Comparison of ENCODE assay signal across 8 mouse cellular contexts in the genomic region with DNA sequence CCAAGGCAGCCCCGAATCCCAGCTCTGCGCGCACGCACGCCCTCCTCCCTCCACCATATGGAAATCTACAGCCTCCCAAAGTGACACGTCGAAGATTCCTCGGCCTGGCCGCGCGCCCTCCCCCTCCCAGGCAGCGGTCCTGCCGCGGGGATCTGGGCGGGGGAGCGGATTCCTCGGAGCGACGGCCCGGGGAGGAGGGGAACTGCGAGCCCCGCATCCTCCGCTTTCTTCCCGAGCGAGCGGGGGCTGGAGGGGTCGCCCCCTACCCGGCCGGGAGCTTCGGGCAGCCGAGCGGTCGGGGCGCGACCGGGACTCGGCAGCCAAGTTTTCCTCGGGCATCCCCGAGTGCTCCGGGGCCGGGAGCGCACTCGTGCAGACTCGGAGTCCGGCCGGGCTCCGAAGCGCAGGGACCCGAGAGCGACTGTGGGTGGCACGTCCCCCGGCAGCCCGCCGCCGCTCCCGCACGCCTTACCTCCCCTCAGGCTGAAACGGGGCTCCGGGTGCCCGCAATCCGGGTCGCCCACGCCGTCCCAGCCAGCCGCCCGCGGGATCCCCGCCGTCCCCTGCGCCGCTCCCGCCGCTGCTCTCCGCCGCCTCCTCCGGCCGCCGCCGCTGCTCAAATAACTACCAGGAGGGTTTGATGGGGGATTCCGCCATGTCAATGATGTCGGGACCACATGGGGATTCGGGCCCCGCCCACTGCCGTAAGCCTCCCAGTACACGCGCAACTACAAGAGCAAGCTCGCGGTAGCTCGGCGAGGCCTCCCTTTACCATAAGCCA. TPM values are rescaled to one million over a fixed set of nuclear protein-coding genes. Genes with fewer than 3 reads are reported as not detected.
A peak's percentile ranks its signal among the peaks of the same experiment; 100 is the strongest.
DNase-seq lines count a peak whose midpoint lies in the region; ATAC-seq lines count a peak whose summit lies in the region.

Fndc3b (minus strand) TSS at position 660 of the 781 bp plus-strand sequence.

- DNase-seq in gastrocnemius, postnatal 14 days, result peak; percentile 94
- peak; percentile 81 for DNase-seq in induced T-regulatory cell, adult 2 months (ENCODE audit: low read depth)
- peak; percentile 76 to 95 for DNase-seq in left cerebral cortex, adult 9 months (ENCODE audit: low spot score in 2 of 2)
- peak; percentile 95 to 97 for DNase-seq in right cerebral cortex, adult 2 months (ENCODE audit: low spot score in 2 of 2)
- DNase-seq in urinary bladder, postnatal 10 days (ENCODE audit: low spot score), result peak; percentile 75

- peaks cover 65% of the 10 kb centered on the region for H3K27me3 ChIP-seq in megakaryocyte, embryonic 14.5 days (replicated peaks)

- H3K36me3 ChIP-seq in megakaryocyte, embryonic 14.5 days (replicated peaks; ENCODE audit: low read length), result no peaks in the 10 kb centered on the region

- ATAC-seq in activated CD4-positive, CD25-positive, alpha-beta regulatory T cell, adult 4 months, result peak; percentile 93
- peak; percentile 98 for ATAC-seq in common myeloid progenitor, adult 5-6 weeks (replicated peaks; ENCODE audit: low read depth, poor library complexity, severe bottlenecking)

- peaks cover 14% of the 10 kb centered on the region for H3K4me1 ChIP-seq in megakaryocyte, embryonic 14.5 days

- intact Hi-C loops in gastrocnemius, postnatal 14 days (cut with DNase I; ENCODE audit: low total_unique reads), result no loop called here

- H3K9me3 ChIP-seq in megakaryocyte, embryonic 14.5 days, result no peaks in the 10 kb centered on the region

- peak within 1 kb of the TSS; percentile 92 for H3K4me3 ChIP-seq in megakaryocyte, embryonic 14.5 days (replicated peaks)

RNA-seq across cellular contexts. Expression of gene Fndc3b, which starts in this region (rescaled TPM):
- under 1 TPM; 0.17 to 0.81 TPM for polyA plus RNA-seq in activated CD4-positive, CD25-positive, alpha-beta regulatory T cell, adult 4 months (2017; shearing (Covaris generic))
- 7.5 and 9.0 TPM in 2 replicates for total RNA-seq in common myeloid progenitor, adult 5-6 weeks (2017)
- 10 to 100 TPM; 30.8 to 35.4 TPM for total RNA-seq in gastrocnemius, postnatal 14 days (2021)
- 0.78 TPM in 1 of 2 replicates, not detected in the other for polyA plus RNA-seq in megakaryocyte, embryonic 14.5 days (2012; ENCODE audit: insufficient read depth, low replicate concordance)

Comparison
In these comparisons a context has a peak if more than half of its experiments do, and no peak if none do; other contexts are left out.
1. Peak in every context shown above with its lines: DNase-seq, ATAC-seq and H3K4me3 ChIP-seq.
2. Peak in ATAC-seq in activated CD4-positive, CD25-positive, alpha-beta regulatory T cell, adult 4 months; RNA of the gene not detected or under 1 TPM.